Mouse (Mus musculus) adipocyte (in vitro differentiated cells): ENCODE measurements around the gene Kansl1.
"Not testable (repeated sequence)": the region's sequence is repeated elsewhere in the genome, so short reads cannot be mapped to it uniquely, and the experiment has no call there.

Source experiments
- DNase-seq: peaks from one replicate; pipeline ENCODE4 v3.0.0-alpha.2; 2016; ENCODE audit warnings: low spot score

Kansl1 gene

GRCm38 (mm10) chr11:104468751-104469268 is at the start of gene Kansl1:
Gene Kansl1 (minus strand): TSS chr11:104468861.
- DNase-seq = no peak

- DNase-seq = no peak
Measured at GRCm38 (mm10) chr11:104512436-104512835, 43.8 kb upstream of the Kansl1 start.

- peak; percentile 78 for DNase-seq
Measured at GRCm38 (mm10) chr11:104510606-104511005, 41.9 kb upstream of the Kansl1 start.

GRCm38 (mm10) chr11:104508455-104508854 is 39.8 kb upstream of the Kansl1 start:
- no peak for DNase-seq

GRCm38 (mm10) chr11:104488292-104488691 is 19.6 kb upstream of the Kansl1 start:
- no peak for DNase-seq

- DNase-seq = no peak
Measured at GRCm38 (mm10) chr11:104481971-104482370, 13.3 kb upstream of the Kansl1 start.

- no peak for DNase-seq
Measured at GRCm38 (mm10) chr11:104479505-104479904, 10.8 kb upstream of the Kansl1 start.

GRCm38 (mm10) chr11:104469371-104469835 is 742 bp upstream of the Kansl1 start:
- DNase-seq = peak; percentile 92

- DNase-seq = no peak
Measured at GRCm38 (mm10) chr11:104467698-104468097, 963 bp downstream of the Kansl1 start.

- peak; percentile 88 for DNase-seq
Measured at GRCm38 (mm10) chr11:104461551-104461950, 7.1 kb downstream of the Kansl1 start.

GRCm38 (mm10) chr11:104459671-104460070 is 9.0 kb downstream of the Kansl1 start:
- no peak for DNase-seq

GRCm38 (mm10) chr11:104458507-104458906 is 10.2 kb downstream of the Kansl1 start:
- no peak for DNase-seq

- no peak for DNase-seq
Measured at GRCm38 (mm10) chr11:104452709-104453108, 16.0 kb downstream of the Kansl1 start.

GRCm38 (mm10) chr11:104451239-104451638 is 17.4 kb downstream of the Kansl1 start:
- no peak for DNase-seq

- not testable (repeated sequence) for DNase-seq
Measured at GRCm38 (mm10) chr11:104448499-104448898, 20.2 kb downstream of the Kansl1 start.

GRCm38 (mm10) chr11:104445538-104445937 is 23.1 kb downstream of the Kansl1 start:
- no peak for DNase-seq

- DNase-seq = no peak
Measured at GRCm38 (mm10) chr11:104445044-104445443, 23.6 kb downstream of the Kansl1 start.

GRCm38 (mm10) chr11:104443359-104443758 is 25.3 kb downstream of the Kansl1 start:
- no peak for DNase-seq

GRCm38 (mm10) chr11:104442333-104443136 is 26.1 kb downstream of the Kansl1 start:
- DNase-seq = peak; percentile 96

- peak; percentile 80 for DNase-seq
Measured at GRCm38 (mm10) chr11:104441475-104442332, 27.0 kb downstream of the Kansl1 start.

GRCm38 (mm10) chr11:104440521-104441474 is 27.9 kb downstream of the Kansl1 start:
- peak; percentile 59 for DNase-seq
